Mouse (Mus musculus) midbrain, embryonic 12.5 days (tissue): ENCODE results near the gene 2900011O08Rik. TPM values are rescaled to one million over a fixed set of nuclear protein-coding genes. Genes with fewer than 3 reads are reported as not detected.

ENCODE experiments used
- microRNA-seq: library from miRNA; unstranded; fragments of <30 nt; microRNA quantifications from one replicate; pipeline ENCODE4, GENCODE M21; 2017
- polyA plus RNA-seq: library from polyadenylated mRNA; unstranded; fragments of >200 nt; fragmentation: Nextera tagmentation; extraction: Ambion mirVana; gene quantifications from 2 replicates; pipeline ENCODE4 v1.2.1, GENCODE M21; 2016

2900011O08Rik gene
- polyA plus RNA-seq, 1 experiment from 2014 or later, result 40.8 TPM

Small RNA genes within 50 kb of the gene (microRNA-seq; reads per million reads assigned to microRNA genes)
- not detected for gene Gm27671

Other genes with a start within 250 kb of the 2900011O08Rik start
- 122 and 132 TPM in 2 replicates for gene Rrn3, start 205.9 kb upstream of the 2900011O08Rik start, polyA plus RNA-seq
- 175 and 181 TPM in 2 replicates for gene Ntan1, start 167.8 kb upstream of the 2900011O08Rik start, polyA plus RNA-seq
- 77.2 and 78.6 TPM in 2 replicates for gene Pdxdc1, start 83.5 kb upstream of the 2900011O08Rik start, polyA plus RNA-seq
- 4.2 TPM in 2 replicates for gene Mpv17l, start 83.4 kb upstream of the 2900011O08Rik start, polyA plus RNA-seq
- 0.92 and 1.6 TPM in 2 replicates for gene Ifitm7, start 284 bp downstream of the 2900011O08Rik start, polyA plus RNA-seq
- 137 and 142 TPM in 2 replicates for gene Nde1, start 176.7 kb downstream of the 2900011O08Rik start, polyA plus RNA-seq
- gene Marf1, start 176.7 kb downstream of the 2900011O08Rik start, polyA plus RNA-seq, result 16.0 and 16.1 TPM in 2 replicates